Mouse (Mus musculus) forebrain, embryonic 15.5 days (tissue): ENCODE data around the gene C1qtnf5. TPM values are rescaled to one million over a fixed set of nuclear protein-coding genes. Genes with fewer than 3 reads are reported as not detected.

Experiments used
- ATAC-seq: fragments of 200-750 bp; cut with Nextera tagmentation; replicated peaks from 2 replicates; pipeline ENCODE4 v1.8.0; 2017; ENCODE audit warnings: mild to moderate bottlenecking, moderate TSS enrichment, moderate library complexity
- H3K27ac ChIP-seq: fragments of 300-500 bp; sonication (generic); replicated peaks from 2 replicates; pipeline ENCODE4 v1.5.1; 2015; ENCODE audit warnings: mild to moderate bottlenecking, inconsistent platforms
- H3K27me3 ChIP-seq: fragments of 300-500 bp; sonication (generic); 2 replicates; pipeline ENCODE4 v1.6.1; 2015; ENCODE audit warnings: inconsistent platforms
- H3K36me3 ChIP-seq: fragments of 300-500 bp; sonication (generic); 2 replicates; pipeline ENCODE4 v1.6.1; 2015; ENCODE audit warnings: mild to moderate bottlenecking, inconsistent platforms
- H3K4me1 ChIP-seq: fragments of 300-500 bp; sonication (generic); 2 replicates; pipeline ENCODE4 v1.6.1; 2015; ENCODE audit warnings: inconsistent platforms
- H3K4me2 ChIP-seq: fragments of 300-500 bp; sonication (generic); replicated peaks from 2 replicates; pipeline ENCODE4 v1.6.1; 2015; ENCODE audit warnings: mild to moderate bottlenecking, inconsistent platforms
- H3K4me3 ChIP-seq: fragments of 300-500 bp; sonication (generic); 2 replicates; pipeline ENCODE4 v1.5.1; 2015; ENCODE audit warnings: mild to moderate bottlenecking, inconsistent platforms
- H3K9ac ChIP-seq: fragments of 300-500 bp; sonication (generic); replicated peaks from 2 replicates; pipeline ENCODE4 v1.6.1; 2015; ENCODE audit warnings: mild to moderate bottlenecking, inconsistent platforms
- H3K9me3 ChIP-seq: fragments of 300-500 bp; sonication (generic); 2 replicates; pipeline ENCODE4 v1.6.1; 2016; ENCODE audit warnings: inconsistent platforms
- whole genome bisulfite sequencing: fragments of 180-500 bp; shearing (Covaris S2); methylation state at CpG from one replicate; pipeline ENCODE4 v1.1.7; 2015; ENCODE audit warnings: mixed read lengths; 5-methylcytosine and 5-hydroxymethylcytosine counted together
- polyA plus RNA-seq: library from polyadenylated mRNA; unstranded; fragments of >200 nt; fragmentation: Nextera tagmentation; extraction: Ambion mirVana; gene quantifications from 2 replicates; pipeline ENCODE4 v1.2.1, GENCODE M21; 2015

Gene C1qtnf5
- polyA plus RNA-seq, 1 experiment from 2014 or later = 3.6 TPM

GRCm38 (mm10) chr9:44074395-44075275 is 32.4 kb upstream of the C1qtnf5 start:
- WGBS = 62% methylated on average over 9 of the region's 9 CpGs
- no peak for ATAC-seq
- Histone ChIP-seq H3K4me2 (no peak overlapping the region), H3K9me3 (no peaks in the 10 kb centered on the region), H3K36me3 (no peaks in the 10 kb centered on the region), H3K27me3 (no peaks in the 10 kb centered on the region), H3K4me1 (peaks cover 23% of the 10 kb centered on the region), H3K9ac (no peak overlapping the region), H3K27ac (no peak overlapping the region), H3K4me3 (no peak overlapping the region)

- H3K9ac ChIP-seq = no peak overlapping the region
- 76% methylated on average over 24 of the region's 24 CpGs for WGBS
- ATAC-seq = no peak
These were observed 31.6 kb upstream of the C1qtnf5 start for GRCm38 (mm10) chr9:44075276-44075995.

DNA sequence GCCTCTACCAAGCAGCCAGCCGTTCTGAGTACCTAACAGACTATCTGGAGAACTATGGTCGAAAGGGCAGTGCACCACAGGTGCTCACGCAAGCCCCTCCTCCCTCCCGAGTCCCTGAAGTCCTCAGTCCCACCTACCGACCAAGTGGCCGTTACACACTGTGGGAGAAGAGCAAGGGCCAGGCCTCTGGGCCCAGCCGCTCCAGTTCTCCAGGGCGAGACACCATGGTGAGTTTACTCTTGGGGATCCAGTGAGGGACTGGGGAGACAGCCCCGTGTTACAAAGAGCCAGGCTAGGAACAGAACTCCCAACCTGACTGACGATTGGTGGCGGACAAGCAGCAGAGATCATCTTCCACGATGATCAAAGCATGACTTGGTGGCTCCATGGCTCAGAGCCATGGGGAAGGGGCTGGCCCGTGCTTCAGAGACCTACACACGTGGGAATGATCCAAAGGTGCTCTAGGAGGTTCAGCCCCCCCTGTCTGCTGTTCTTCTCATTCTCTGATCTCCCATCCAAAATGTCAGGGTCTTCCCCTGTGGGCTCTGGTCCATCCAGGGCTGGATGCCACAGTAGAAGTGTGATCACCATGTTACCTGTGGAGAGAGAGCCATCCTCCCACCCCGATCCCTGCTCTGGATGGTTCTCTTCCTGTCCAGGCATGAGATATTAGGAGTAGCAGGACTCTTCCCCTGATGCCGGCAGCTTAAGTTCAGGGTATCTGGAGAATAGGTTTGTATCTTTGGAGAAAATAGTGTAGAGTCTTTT is 30.9 kb upstream of the C1qtnf5 start:
- no peak for ATAC-seq
- Histone ChIP-seq H3K4me3 (no peak overlapping the region), H3K4me2 (no peak overlapping the region), H3K27ac (no peak overlapping the region), H3K9ac (no peak overlapping the region), H3K36me3 (no peaks in the 10 kb centered on the region), H3K4me1 (peaks cover 28% of the 10 kb centered on the region), H3K27me3 (no peaks in the 10 kb centered on the region), H3K9me3 (no peaks in the 10 kb centered on the region)
- WGBS = 67% methylated on average over 16 of the region's 16 CpGs

More at GRCm38 (mm10) chr9:44075276-44075995, 31.6 kb upstream of the C1qtnf5 start:
- no peak overlapping the region for H3K27ac ChIP-seq
- peaks cover 23% of the 10 kb centered on the region for H3K4me1 ChIP-seq
- no peaks in the 10 kb centered on the region for H3K9me3 ChIP-seq
- no peak overlapping the region for H3K4me3 ChIP-seq
- H3K4me2 ChIP-seq = no peak overlapping the region
- no peaks in the 10 kb centered on the region for H3K36me3 ChIP-seq
- no peaks in the 10 kb centered on the region for H3K27me3 ChIP-seq

- Histone ChIP-seq H3K4me3 (no peak overlapping the region), H3K4me1 (peaks cover 27% of the 10 kb centered on the region), H3K27ac (no peak overlapping the region), H3K9me3 (no peaks in the 10 kb centered on the region), H3K36me3 (no peaks in the 10 kb centered on the region), H3K9ac (no peak overlapping the region), H3K4me2 (no peak overlapping the region), H3K27me3 (no peaks in the 10 kb centered on the region)
- WGBS = 11% methylated on average over 5 of the region's 5 CpGs
- no peak for ATAC-seq
These were observed 30.3 kb upstream of the C1qtnf5 start for GRCm38 (mm10) chr9:44076764-44077120.

GRCm38 (mm10) chr9:44077266-44077910 is 29.7 kb upstream of the C1qtnf5 start:
- no peak overlapping the region for H3K4me3 ChIP-seq
- H3K9me3 ChIP-seq = no peaks in the 10 kb centered on the region
- WGBS = 87% methylated on average over 11 of the region's 11 CpGs
- no peak for ATAC-seq
- no peaks in the 10 kb centered on the region for H3K36me3 ChIP-seq
- peaks cover 20% of the 10 kb centered on the region for H3K4me1 ChIP-seq
- H3K27me3 ChIP-seq = no peaks in the 10 kb centered on the region
- H3K27ac ChIP-seq = no peak overlapping the region
- H3K4me2 ChIP-seq = no peak overlapping the region
- H3K9ac ChIP-seq = no peak overlapping the region

DNA sequence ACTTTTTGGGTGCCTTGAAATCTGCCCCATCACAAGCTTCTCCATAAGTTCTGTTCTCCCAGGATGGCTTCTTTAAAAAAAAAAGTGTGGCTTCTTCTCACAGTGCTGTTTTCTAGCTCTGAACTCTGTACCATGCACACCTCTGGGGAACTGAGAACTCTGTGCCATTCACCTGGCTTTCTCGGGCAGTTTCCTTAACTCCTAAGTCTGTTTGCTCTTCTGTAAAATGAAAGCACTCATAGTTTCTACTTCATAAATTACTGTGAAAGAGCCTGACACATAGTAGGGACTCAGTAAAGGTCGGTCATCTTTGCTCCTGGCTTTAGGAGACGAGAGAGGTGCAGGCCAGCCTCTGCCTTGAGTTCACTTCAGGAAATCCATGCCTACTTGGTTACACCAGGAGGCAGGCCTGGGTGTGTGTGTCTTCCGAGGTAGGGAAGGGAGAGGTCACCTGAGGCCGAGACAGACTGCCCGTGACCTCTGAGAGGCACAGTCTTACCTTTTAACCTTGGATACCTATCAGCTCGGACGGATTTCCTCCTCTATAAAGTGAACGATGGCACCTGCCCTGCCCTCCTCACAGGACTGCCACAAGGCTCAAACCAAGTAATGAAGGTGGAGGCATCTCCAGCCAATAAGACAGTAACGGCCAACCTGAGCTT is 28.8 kb upstream of the C1qtnf5 start:
- 81% methylated on average over 10 of the region's 10 CpGs for WGBS
- no peak for ATAC-seq
- no peak overlapping the region for H3K4me2 ChIP-seq
- H3K27ac ChIP-seq = no peak overlapping the region
- no peaks in the 10 kb centered on the region for H3K9me3 ChIP-seq
- no peak overlapping the region for H3K4me3 ChIP-seq
- peaks cover 18% of the 10 kb centered on the region for H3K4me1 ChIP-seq
- no peaks in the 10 kb centered on the region for H3K36me3 ChIP-seq
- H3K9ac ChIP-seq = no peak overlapping the region
- peaks cover 4% of the 10 kb centered on the region; the same call in 1 of the 2 replicates for H3K27me3 ChIP-seq

- Histone ChIP-seq H3K9ac (no peak overlapping the region), H3K27ac (no peak overlapping the region), H3K27me3 (peaks cover 7% of the 10 kb centered on the region; the same call in 1 of the 2 replicates), H3K4me3 (no peak overlapping the region), H3K4me2 (no peak overlapping the region), H3K4me1 (peaks cover 27% of the 10 kb centered on the region), H3K36me3 (no peaks in the 10 kb centered on the region), H3K9me3 (no peaks in the 10 kb centered on the region)
- peak; percentile 73 for ATAC-seq
- WGBS = 20% methylated on average over 16 of the region's 16 CpGs
These were observed 27.9 kb upstream of the C1qtnf5 start for GRCm38 (mm10) chr9:44078955-44079756.

- 80% methylated on average over 10 of the region's 10 CpGs for WGBS
- peaks cover 8% of the 10 kb centered on the region; the same call in 1 of the 2 replicates for H3K27me3 ChIP-seq
- H3K9me3 ChIP-seq = no peaks in the 10 kb centered on the region
- H3K4me3 ChIP-seq = no peak overlapping the region
- no peak overlapping the region for H3K27ac ChIP-seq
- no peak overlapping the region for H3K9ac ChIP-seq
- no peak overlapping the region for H3K4me2 ChIP-seq
- peaks cover 36% of the 10 kb centered on the region for H3K4me1 ChIP-seq
- no peak for ATAC-seq
- H3K36me3 ChIP-seq = no peaks in the 10 kb centered on the region
These were observed 26.9 kb upstream of the C1qtnf5 start for GRCm38 (mm10) chr9:44079997-44080780.

GRCm38 (mm10) chr9:44080953-44081352 is 26.1 kb upstream of the C1qtnf5 start:
- 67% methylated on average over 5 of the region's 5 CpGs for WGBS
- Histone ChIP-seq H3K9ac (no peak overlapping the region), H3K27ac (no peak overlapping the region), H3K4me3 (no peak overlapping the region), H3K36me3 (no peaks in the 10 kb centered on the region), H3K9me3 (no peaks in the 10 kb centered on the region), H3K4me1 (peaks cover 39% of the 10 kb centered on the region), H3K4me2 (no peak overlapping the region), H3K27me3 (peaks cover 8% of the 10 kb centered on the region; the same call in 1 of the 2 replicates)
- ATAC-seq = no peak

GRCm38 (mm10) chr9:44081581-44081980 is 25.5 kb upstream of the C1qtnf5 start:
- Histone ChIP-seq H3K9me3 (no peaks in the 10 kb centered on the region), H3K4me1 (peaks cover 39% of the 10 kb centered on the region), H3K36me3 (no peaks in the 10 kb centered on the region), H3K9ac (no peak overlapping the region), H3K4me2 (no peak overlapping the region), H3K27ac (no peak overlapping the region), H3K27me3 (peaks cover 14% of the 10 kb centered on the region; the same call in 1 of the 2 replicates), H3K4me3 (no peak overlapping the region)
- WGBS = 45% methylated on average over 5 of the region's 5 CpGs
- ATAC-seq = no peak
